Mouse (Mus musculus): Measurements from ENCODE around the gene Ror1. TPM values are rescaled to one million over a fixed set of nuclear protein-coding genes. Genes with fewer than 3 reads are reported as not detected.

Ror1 gene
- polyA plus RNA-seq, 1 experiment from 2014 or later = 2.5 TPM

- ATAC-seq = no peak
- Histone ChIP-seq H3K36me3 (ENCODE audit: control insufficient read depth, insufficient read depth) (no peaks in the 10 kb centered on the region), H3K4me3 (ENCODE audit: low read depth, low read length) (no peak overlapping the region), H3K9me3 (ENCODE audit: control insufficient read depth) (no peaks in the 10 kb centered on the region), H3K4me1 (replicated peaks; ENCODE audit: control insufficient read depth, insufficient read depth, low read length) (no peaks in the 10 kb centered on the region), H3K4me2 (replicated peaks; ENCODE audit: low read depth) (no peak overlapping the region), H3K27ac (ENCODE audit: low read depth, low read length) (no peak overlapping the region), H3K27me3 (replicated peaks; ENCODE audit: control insufficient read depth, insufficient read depth, low read length) (no peaks in the 10 kb centered on the region), H3K9ac (ENCODE audit: low read depth, low read length) (no peak overlapping the region)
- WGBS = 45% methylated on average over 5 of the region's 5 CpGs
- no peak for TF ChIP-seq CTCF (IDR thresholded peaks at IDR 0.05; ENCODE audit: low read depth)
Measured at GRCm38 (mm10) chr4:100196255-100196793, 100.7 kb downstream of the Ror1 start.

- Histone ChIP-seq H3K9me3 (ENCODE audit: control insufficient read depth) (no peaks in the 10 kb centered on the region), H3K27me3 (replicated peaks; ENCODE audit: control insufficient read depth, insufficient read depth, low read length) (no peaks in the 10 kb centered on the region), H3K9ac (ENCODE audit: low read depth, low read length) (no peak overlapping the region), H3K4me3 (ENCODE audit: low read depth, low read length) (no peak overlapping the region), H3K27ac (ENCODE audit: low read depth, low read length) (no peak overlapping the region), H3K4me2 (replicated peaks; ENCODE audit: low read depth) (no peak overlapping the region), H3K36me3 (ENCODE audit: control insufficient read depth, insufficient read depth) (no peaks in the 10 kb centered on the region), H3K4me1 (replicated peaks; ENCODE audit: control insufficient read depth, insufficient read depth, low read length) (no peaks in the 10 kb centered on the region)
- 78% methylated on average over 2 of the region's 2 CpGs for WGBS
- no peak for ATAC-seq
- no peak for TF ChIP-seq CTCF (IDR thresholded peaks at IDR 0.05; ENCODE audit: low read depth)
Measured at GRCm38 (mm10) chr4:100198275-100198674, 102.7 kb downstream of the Ror1 start.

- Histone ChIP-seq H3K4me2 (replicated peaks; ENCODE audit: low read depth) (no peak overlapping the region), H3K27ac (ENCODE audit: low read depth, low read length) (no peak overlapping the region), H3K4me1 (replicated peaks; ENCODE audit: control insufficient read depth, insufficient read depth, low read length) (no peaks in the 10 kb centered on the region), H3K9me3 (ENCODE audit: control insufficient read depth) (no peaks in the 10 kb centered on the region), H3K4me3 (ENCODE audit: low read depth, low read length) (no peak overlapping the region), H3K36me3 (ENCODE audit: control insufficient read depth, insufficient read depth) (no peaks in the 10 kb centered on the region), H3K27me3 (replicated peaks; ENCODE audit: control insufficient read depth, insufficient read depth, low read length) (no peaks in the 10 kb centered on the region), H3K9ac (ENCODE audit: low read depth, low read length) (no peak overlapping the region)
- ATAC-seq = no peak
- no peak for TF ChIP-seq CTCF (IDR thresholded peaks at IDR 0.05; ENCODE audit: low read depth)
- WGBS = 38% methylated on average over 2 of the region's 2 CpGs
Measured at GRCm38 (mm10) chr4:100201322-100201721, 105.7 kb downstream of the Ror1 start.

DNA sequence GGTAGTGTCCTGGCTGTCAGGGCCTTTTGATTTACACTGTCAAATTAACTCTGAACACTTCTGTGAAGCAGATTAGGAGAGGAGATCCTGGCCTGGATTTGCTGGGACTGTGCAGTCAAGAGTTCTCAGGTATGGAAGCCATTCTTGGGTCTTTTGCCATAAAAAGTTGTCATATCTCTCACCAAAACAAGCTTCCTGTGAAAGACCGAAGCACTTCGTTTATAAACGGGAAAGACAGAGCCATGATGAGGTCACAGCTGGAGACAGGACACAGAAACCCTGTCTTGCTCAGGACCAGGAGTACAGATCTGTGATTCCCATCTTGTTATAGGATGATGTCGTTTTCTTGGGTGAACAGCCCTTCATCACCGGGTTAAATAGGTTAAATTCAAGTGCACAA, 107.5 kb downstream of the Ror1 start:
- H3K9me3 ChIP-seq (ENCODE audit: control insufficient read depth) = no peaks in the 10 kb centered on the region
- H3K27ac ChIP-seq (ENCODE audit: low read depth, low read length) = no peak overlapping the region
- H3K4me1 ChIP-seq (replicated peaks; ENCODE audit: control insufficient read depth, insufficient read depth, low read length) = no peaks in the 10 kb centered on the region
- H3K27me3 ChIP-seq (replicated peaks; ENCODE audit: control insufficient read depth, insufficient read depth, low read length) = no peaks in the 10 kb centered on the region
- no peak overlapping the region for H3K9ac ChIP-seq (ENCODE audit: low read depth, low read length)
- no peaks in the 10 kb centered on the region for H3K36me3 ChIP-seq (ENCODE audit: control insufficient read depth, insufficient read depth)
- TF ChIP-seq CTCF (IDR thresholded peaks at IDR 0.05; ENCODE audit: low read depth) = no peak
- H3K4me2 ChIP-seq (replicated peaks; ENCODE audit: low read depth) = no peak overlapping the region
- WGBS = 53% methylated on average over 5 of the region's 5 CpGs
- no peak overlapping the region for H3K4me3 ChIP-seq (ENCODE audit: low read depth, low read length)
- ATAC-seq = no peak

GRCm38 (mm10) chr4:100203688-100204087, 108.1 kb downstream of the Ror1 start:
- no peaks in the 10 kb centered on the region for H3K27me3 ChIP-seq (replicated peaks; ENCODE audit: control insufficient read depth, insufficient read depth, low read length)
- no peaks in the 10 kb centered on the region for H3K4me1 ChIP-seq (replicated peaks; ENCODE audit: control insufficient read depth, insufficient read depth, low read length)
- no peak for TF ChIP-seq CTCF (IDR thresholded peaks at IDR 0.05; ENCODE audit: low read depth)
- 91% methylated on average over 5 of the region's 5 CpGs for WGBS
- H3K4me2 ChIP-seq (replicated peaks; ENCODE audit: low read depth) = no peak overlapping the region
- H3K27ac ChIP-seq (ENCODE audit: low read depth, low read length) = no peak overlapping the region
- H3K9me3 ChIP-seq (ENCODE audit: control insufficient read depth) = no peaks in the 10 kb centered on the region
- ATAC-seq = no peak
- no peaks in the 10 kb centered on the region for H3K36me3 ChIP-seq (ENCODE audit: control insufficient read depth, insufficient read depth)
- H3K4me3 ChIP-seq (ENCODE audit: low read depth, low read length) = no peak overlapping the region
- H3K9ac ChIP-seq (ENCODE audit: low read depth, low read length) = no peak overlapping the region

DNA sequence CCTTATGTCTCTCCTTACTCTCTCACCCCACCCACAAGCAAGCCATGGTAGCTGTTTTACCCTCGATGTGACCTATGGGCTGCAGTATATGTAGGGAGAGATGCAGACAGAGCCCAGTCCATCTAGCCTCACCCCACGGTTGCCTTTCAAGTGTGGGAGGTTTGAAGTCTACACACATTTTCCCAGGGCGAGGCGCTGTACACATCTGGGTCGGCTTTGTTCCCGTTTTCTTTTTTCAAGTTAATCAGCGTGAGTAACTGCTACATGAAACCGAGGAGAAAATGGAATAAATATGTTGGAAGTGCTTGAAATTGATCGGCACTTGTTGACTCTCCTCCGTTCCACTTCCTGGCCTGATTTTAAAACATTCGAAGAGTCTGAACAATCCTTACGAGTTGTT, 108.8 kb downstream of the Ror1 start:
- no peak overlapping the region for H3K4me2 ChIP-seq (replicated peaks; ENCODE audit: low read depth)
- H3K27me3 ChIP-seq (replicated peaks; ENCODE audit: control insufficient read depth, insufficient read depth, low read length) = no peaks in the 10 kb centered on the region
- WGBS = 73% methylated on average over 12 of the region's 12 CpGs
- H3K9me3 ChIP-seq (ENCODE audit: control insufficient read depth) = no peaks in the 10 kb centered on the region
- H3K36me3 ChIP-seq (ENCODE audit: control insufficient read depth, insufficient read depth) = no peaks in the 10 kb centered on the region
- no peaks in the 10 kb centered on the region for H3K4me1 ChIP-seq (replicated peaks; ENCODE audit: control insufficient read depth, insufficient read depth, low read length)
- no peak overlapping the region for H3K4me3 ChIP-seq (ENCODE audit: low read depth, low read length)
- TF ChIP-seq CTCF (IDR thresholded peaks at IDR 0.05; ENCODE audit: low read depth) = no peak
- no peak overlapping the region for H3K9ac ChIP-seq (ENCODE audit: low read depth, low read length)
- H3K27ac ChIP-seq (ENCODE audit: low read depth, low read length) = no peak overlapping the region
- ATAC-seq = no peak

- Histone ChIP-seq H3K36me3 (ENCODE audit: control insufficient read depth, insufficient read depth) (no peaks in the 10 kb centered on the region), H3K4me2 (replicated peaks; ENCODE audit: low read depth) (no peak overlapping the region), H3K4me1 (replicated peaks; ENCODE audit: control insufficient read depth, insufficient read depth, low read length) (no peaks in the 10 kb centered on the region), H3K27ac (ENCODE audit: low read depth, low read length) (no peak overlapping the region), H3K9me3 (ENCODE audit: control insufficient read depth) (no peaks in the 10 kb centered on the region), H3K9ac (ENCODE audit: low read depth, low read length) (no peak overlapping the region), H3K4me3 (ENCODE audit: low read depth, low read length) (no peak overlapping the region), H3K27me3 (replicated peaks; ENCODE audit: control insufficient read depth, insufficient read depth, low read length) (no peaks in the 10 kb centered on the region)
- WGBS = 66% methylated on average over 4 of the region's 4 CpGs
- no peak for ATAC-seq
- no peak for TF ChIP-seq CTCF (IDR thresholded peaks at IDR 0.05; ENCODE audit: low read depth)
Measured at GRCm38 (mm10) chr4:100208081-100208480, 112.5 kb downstream of the Ror1 start.

Data from intestine, postnatal 0 days (tissue).